Comparison of ENCODE assay signal across 10 mouse cellular contexts in the genomic region with DNA sequence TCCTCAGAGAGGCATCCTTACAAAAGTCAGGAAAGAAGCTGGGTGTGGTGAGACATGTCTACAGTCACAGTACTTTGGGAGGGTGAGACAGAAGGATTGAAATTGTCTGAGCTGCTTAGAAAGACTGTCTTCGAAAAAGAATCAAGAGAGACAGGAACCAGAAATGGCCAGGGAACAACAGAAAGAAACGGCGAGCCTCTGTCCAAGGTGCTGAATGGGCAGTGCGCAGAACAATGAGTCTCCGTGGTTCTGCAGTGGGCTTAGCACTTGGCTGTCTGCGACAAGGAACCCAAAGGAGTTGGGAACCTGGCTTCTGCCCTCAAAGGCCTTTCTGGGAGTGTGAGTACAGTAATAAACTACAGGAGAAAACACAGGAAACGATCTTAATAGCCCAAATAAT.
DNase-seq lines count a peak whose midpoint lies in the region; ATAC-seq and TF ChIP-seq lines count a peak whose summit lies in the region.
"Had no signal": no experiment of that assay in that cellular context is flagged by ENCODE, and none has a peak within 500 bp of the region (broad histone marks: within the 10 kb centered on the region; RNA-seq: fewer than 3 reads in every experiment).

No protein-coding gene starts in this region.

- H3K79me2 ChIP-seq in myocyte (ENCODE audit: control insufficient read depth, insufficient read depth), result no peaks in the 10 kb centered on the region

- WGBS in forebrain, embryonic 14.5 days, result 14% methylated on average over 7 of the region's 7 CpGs
- 14% methylated on average over 7 of the region's 7 CpGs for WGBS in forebrain, postnatal 0 days
- 13% methylated on average over 7 of the region's 7 CpGs for WGBS in neural tube, embryonic 15.5 days

- H3K9me3 ChIP-seq in forebrain, embryonic 14.5 days (replicated peaks; ENCODE audit: control insufficient read depth, low read length), result no peaks in the 10 kb centered on the region
- no peaks in the 10 kb centered on the region for H3K9me3 ChIP-seq in forebrain, postnatal 0 days (ENCODE audit: low read length)
- H3K9me3 ChIP-seq in neural tube, embryonic 15.5 days (replicated peaks), result no peaks in the 10 kb centered on the region
- H3K9me3 ChIP-seq: limb, embryonic 15.5 days; neural tube, embryonic 12.5 days had no signal

- no peaks in the 10 kb centered on the region for H3K4me1 ChIP-seq in forebrain, embryonic 14.5 days (ENCODE audit: control insufficient read depth, insufficient read depth, low read length)
- 0 out of 2 replicates have a peak, but pooled peaks cover 5% of the 10 kb centered on the region for H3K4me1 ChIP-seq in forebrain, postnatal 0 days (ENCODE audit: insufficient read depth)
- H3K4me1 ChIP-seq in neural tube, embryonic 15.5 days, result no peaks in the 10 kb centered on the region
- H3K4me1 ChIP-seq: limb, embryonic 15.5 days; neural tube, embryonic 12.5 days had no signal

- H3K36me3 ChIP-seq in forebrain, embryonic 14.5 days (ENCODE audit: control insufficient read depth, insufficient read depth, low read length), result no peaks in the 10 kb centered on the region
- no peaks in the 10 kb centered on the region for H3K36me3 ChIP-seq in forebrain, postnatal 0 days (ENCODE audit: insufficient read depth)
- no peaks in the 10 kb centered on the region for H3K36me3 ChIP-seq in neural tube, embryonic 15.5 days
- H3K36me3 ChIP-seq in myocyte (ENCODE audit: control insufficient read depth, insufficient read depth), result no peaks in the 10 kb centered on the region
- H3K36me3 ChIP-seq: limb, embryonic 15.5 days; neural tube, embryonic 12.5 days had no signal

- no peak overlapping the region for H3ac ChIP-seq in myocyte (ENCODE audit: control insufficient read depth, insufficient read length)

- H3K27ac ChIP-seq in forebrain, embryonic 14.5 days (ENCODE audit: low read depth, low read length), result no peak overlapping the region
- no peak overlapping the region for H3K27ac ChIP-seq in forebrain, postnatal 0 days (ENCODE audit: low read depth, low read length)
- no peak overlapping the region for H3K27ac ChIP-seq in neural tube, embryonic 15.5 days (replicated peaks)
- H3K27ac ChIP-seq: limb, embryonic 15.5 days; neural tube, embryonic 12.5 days had no signal

- ATAC-seq in forebrain, embryonic 14.5 days, result no peak
- ATAC-seq in forebrain, postnatal 0 days, result no peak
- no peak for ATAC-seq in neural tube, embryonic 15.5 days (ENCODE audit: low FRiP score)
- ATAC-seq in erythroid progenitor cell, adult 5-6 weeks (replicated peaks; ENCODE audit: low FRiP score, poor library complexity, severe bottlenecking), result no peak

- no peaks in the 10 kb centered on the region for H3K27me3 ChIP-seq in forebrain, embryonic 14.5 days (replicated peaks; ENCODE audit: control insufficient read depth, insufficient read depth, low read length)
- H3K27me3 ChIP-seq in forebrain, postnatal 0 days (ENCODE audit: insufficient read depth, low read length), result no peaks in the 10 kb centered on the region
- H3K27me3 ChIP-seq in neural tube, embryonic 15.5 days (replicated peaks), result no peaks in the 10 kb centered on the region
- H3K27me3 ChIP-seq in myocyte (ENCODE audit: control insufficient read depth, insufficient read depth, insufficient read length), result no peaks in the 10 kb centered on the region
- H3K27me3 ChIP-seq: limb, embryonic 15.5 days; neural tube, embryonic 12.5 days had no signal

- TF ChIP-seq CTCF in forebrain, postnatal 0 days (IDR thresholded peaks at IDR 0.05; ENCODE audit: low read depth), result no peak

- peak; percentile 22 for DNase-seq in forebrain, embryonic 14.5 days (ENCODE audit: low spot score)
- DNase-seq in forebrain, postnatal 0 days, result no peak
- DNase-seq in neural tube, embryonic 10.5 days (ENCODE audit: extremely low spot score, low spot score), result peak; percentile 61
- peak; percentile 11 for DNase-seq in c-Kit-positive CD71-positive TER-119-positive erythroid progenitor cells, embryonic 14.5 days (ENCODE audit: low spot score)
- DNase-seq in cerebellum, postnatal 14 days, result no peak

- H3K4me3 ChIP-seq in forebrain, embryonic 14.5 days (ENCODE audit: low read depth, low read length), result no peak overlapping the region
- H3K4me3 ChIP-seq in forebrain, postnatal 0 days (ENCODE audit: low read depth, low read length), result no peak overlapping the region
- no peak overlapping the region for H3K4me3 ChIP-seq in neural tube, embryonic 15.5 days (replicated peaks)
- H3K4me3 ChIP-seq in myocyte, result no peak overlapping the region
- H3K4me3 ChIP-seq: limb, embryonic 15.5 days; neural tube, embryonic 12.5 days had no signal

- no peak overlapping the region for H3K9ac ChIP-seq in forebrain, embryonic 14.5 days (ENCODE audit: low read length)
- no peak overlapping the region for H3K9ac ChIP-seq in forebrain, postnatal 0 days
- H3K9ac ChIP-seq in neural tube, embryonic 15.5 days (replicated peaks), result no peak overlapping the region
- H3K9ac ChIP-seq: limb, embryonic 15.5 days; neural tube, embryonic 12.5 days had no signal

- no peak for TF ChIP-seq POLR2A in myocyte (IDR thresholded peaks at IDR 0.05; ENCODE audit: insufficient read length, low read depth)

- H3K4me2 ChIP-seq in forebrain, embryonic 14.5 days (ENCODE audit: low read length), result no peak overlapping the region
- H3K4me2 ChIP-seq in forebrain, postnatal 0 days (ENCODE audit: low read depth), result no peak overlapping the region
- no peak overlapping the region for H3K4me2 ChIP-seq in neural tube, embryonic 15.5 days
- no peak overlapping the region for H3K4me2 ChIP-seq in myocyte (ENCODE audit: low read depth)
- H3K4me2 ChIP-seq: limb, embryonic 15.5 days; neural tube, embryonic 12.5 days had no signal

TF ChIP-seq in myocyte, 11 proteins besides CTCF, POLR2A, EP300 and RAD21:
- no peak for TF ChIP-seq MYOD1 (IDR thresholded peaks at IDR 0.05; ENCODE audit: control insufficient read depth in 1 of 3, insufficient read length in 2 of 3, low read depth in 2 of 3)
- TF ChIP-seq E2F4 (IDR thresholded peaks at IDR 0.05; ENCODE audit: insufficient read depth), result no peak
- TF ChIP-seq REST (IDR thresholded peaks at IDR 0.05; ENCODE audit: insufficient read depth, insufficient read length), result peak; percentile 98

Comparison
In these comparisons a context has a peak if more than half of its experiments do, and no peak if none do; other contexts are left out.
1. DNase-seq: peak in forebrain, embryonic 14.5 days (single experiment), neural tube, embryonic 10.5 days (single experiment) and c-Kit-positive CD71-positive TER-119-positive erythroid progenitor cells, embryonic 14.5 days (single experiment); none in forebrain, postnatal 0 days (single experiment) and cerebellum, postnatal 14 days (0 of 2).